Mouse (Mus musculus): ENCODE data around the gene Map4k2. TPM values are rescaled to one million over a fixed set of nuclear protein-coding genes. Genes with fewer than 3 reads are reported as not detected.
A peak's percentile ranks its signal among the peaks of the same experiment; 100 is the strongest.

The Map4k2 gene
- polyA plus RNA-seq, 1 experiment: 10.0 TPM

DNA sequence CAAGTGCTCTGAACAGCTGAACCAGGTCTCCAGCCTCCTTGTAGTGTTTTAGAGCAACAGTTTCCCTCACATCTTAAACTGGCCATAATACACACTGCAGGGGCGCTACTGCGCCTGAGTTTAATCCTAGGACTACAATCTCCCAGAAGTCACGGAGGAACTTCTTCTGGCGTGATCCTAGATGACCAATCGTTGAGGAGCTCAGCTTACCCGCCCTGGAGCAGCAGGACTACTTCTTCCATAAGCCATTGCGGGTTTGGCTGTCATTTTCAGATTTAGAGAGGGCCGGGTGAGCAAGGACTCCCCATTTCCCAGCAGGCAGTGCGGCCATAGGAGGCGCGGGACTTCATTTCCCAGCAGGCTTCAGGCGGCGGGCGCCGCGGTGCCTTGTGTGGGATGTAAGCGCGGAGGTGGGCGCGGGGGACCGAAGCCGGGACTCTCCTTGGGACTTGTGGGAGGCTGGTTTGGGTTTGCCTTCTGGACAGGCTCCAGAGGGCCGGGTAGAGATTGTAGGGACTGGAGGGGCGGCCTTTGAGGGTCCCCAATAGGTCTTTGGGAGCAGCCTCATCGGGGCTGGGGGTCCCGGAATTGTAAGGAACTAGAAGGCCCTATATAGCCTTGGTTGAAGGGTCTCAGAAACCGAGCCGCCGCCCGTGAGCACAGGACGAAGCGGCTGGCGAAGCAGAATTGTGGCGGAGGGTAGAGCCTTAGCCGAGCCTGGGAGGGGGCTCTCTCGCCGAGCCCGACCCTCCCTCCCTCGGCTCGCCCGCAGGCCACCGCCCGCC, 6.1 kb upstream of the Map4k2 start, which contains the start of gene Men1:
Gene Men1, plus strand, starts transcription at position 307 of the 785 bp plus-strand sequence.
- H3K4me2 ChIP-seq (ENCODE audit: low read depth): peak within 1 kb of the TSS; percentile 95

DNA sequence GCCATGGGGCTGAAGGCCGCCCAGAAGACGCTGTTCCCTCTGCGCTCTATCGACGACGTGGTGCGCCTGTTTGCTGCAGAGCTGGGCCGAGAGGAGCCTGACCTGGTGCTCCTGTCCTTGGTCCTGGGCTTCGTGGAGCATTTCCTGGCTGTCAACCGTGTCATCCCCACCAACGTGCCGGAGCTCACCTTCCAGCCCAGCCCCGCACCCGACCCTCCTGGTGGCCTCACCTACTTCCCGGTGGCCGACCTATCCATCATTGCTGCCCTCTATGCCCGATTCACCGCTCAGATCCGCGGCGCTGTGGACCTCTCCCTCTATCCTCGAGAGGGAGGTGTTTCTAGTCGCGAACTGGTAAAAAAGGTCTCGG, 5.5 kb upstream of the Map4k2 start:
- Histone ChIP-seq H3K4me3 (peak overlapping the region; percentile 82), H3ac (ENCODE audit: control insufficient read depth, insufficient read length) (peak overlapping the region; percentile 56), H3K36me3 (ENCODE audit: control insufficient read depth, insufficient read depth) (peaks cover 22% of the 10 kb centered on the region), H3K4me2 (ENCODE audit: low read depth) (peak overlapping the region; percentile 89), H3K27me3 (ENCODE audit: control insufficient read depth, insufficient read depth, insufficient read length) (no peaks in the 10 kb centered on the region), H3K79me2 (ENCODE audit: control insufficient read depth, insufficient read depth) (peaks cover 16% of the 10 kb centered on the region)
- no peak for TF ChIP-seq CEBPB (IDR thresholded peaks at IDR 0.05; ENCODE audit: insufficient read depth, poor library complexity, severe bottlenecking)
- TF ChIP-seq TCF12 (IDR thresholded peaks at IDR 0.05; ENCODE audit: insufficient read depth, poor library complexity, severe bottlenecking): no peak
- TF ChIP-seq MAX (IDR thresholded peaks at IDR 0.05; ENCODE audit: low read depth): no peak
- TF ChIP-seq POLR2A (IDR thresholded peaks at IDR 0.05; ENCODE audit: insufficient read length, low read depth): no peak
- TF ChIP-seq REST (IDR thresholded peaks at IDR 0.05; ENCODE audit: insufficient read depth, insufficient read length): peak; percentile 23

More for the DNA sequence above, 6.1 kb upstream of the Map4k2 start, which contains the start of gene Men1:
- peak within 1 kb of the TSS; percentile 82 for H3K4me3 ChIP-seq
- peak within 1 kb of the TSS; percentile 56 for H3ac ChIP-seq (ENCODE audit: control insufficient read depth, insufficient read length)
- TF ChIP-seq POLR2A (IDR thresholded peaks at IDR 0.05; ENCODE audit: insufficient read length, low read depth): peak; percentile 54
- TF ChIP-seq TCF12 (IDR thresholded peaks at IDR 0.05; ENCODE audit: insufficient read depth, poor library complexity, severe bottlenecking): no peak
- TF ChIP-seq USF1 (IDR thresholded peaks at IDR 0.05; ENCODE audit: low read depth): peak; percentile 51
- no peak for TF ChIP-seq POLR2AphosphoS2 (IDR thresholded peaks at IDR 0.05; ENCODE audit: insufficient read length, low read depth)
- no peak for TF ChIP-seq CEBPB (IDR thresholded peaks at IDR 0.05; ENCODE audit: insufficient read depth, poor library complexity, severe bottlenecking)
- no peak for TF ChIP-seq MAX (IDR thresholded peaks at IDR 0.05; ENCODE audit: low read depth)
- peak in 1 of 3 experiments; percentile 26 for TF ChIP-seq MYOG (IDR thresholded peaks at IDR 0.05; ENCODE audit: control insufficient read depth in 1 of 3, insufficient read depth in 1 of 3, insufficient read length in 2 of 3, low read depth in 2 of 3)
- no peak for TF ChIP-seq TCF3 (IDR thresholded peaks at IDR 0.05; ENCODE audit: insufficient read length, low read depth)
- no peak for TF ChIP-seq SRF (IDR thresholded peaks at IDR 0.05; ENCODE audit: control insufficient read depth, insufficient read length, low read depth)
- no peak for TF ChIP-seq MYOD1 (IDR thresholded peaks at IDR 0.05; ENCODE audit: control insufficient read depth in 1 of 3, insufficient read length in 2 of 3, low read depth in 2 of 3)
- TF ChIP-seq REST (IDR thresholded peaks at IDR 0.05; ENCODE audit: insufficient read depth, insufficient read length): no peak
- no peak for TF ChIP-seq E2F4 (IDR thresholded peaks at IDR 0.05; ENCODE audit: insufficient read depth)
- H3K27me3 ChIP-seq (ENCODE audit: control insufficient read depth, insufficient read depth, insufficient read length): no peaks in the 10 kb centered on the region
- peaks cover 16% of the 10 kb centered on the region for H3K79me2 ChIP-seq (ENCODE audit: control insufficient read depth, insufficient read depth)
- peaks cover 16% of the 10 kb centered on the region for H3K36me3 ChIP-seq (ENCODE audit: control insufficient read depth, insufficient read depth)

DNA sequence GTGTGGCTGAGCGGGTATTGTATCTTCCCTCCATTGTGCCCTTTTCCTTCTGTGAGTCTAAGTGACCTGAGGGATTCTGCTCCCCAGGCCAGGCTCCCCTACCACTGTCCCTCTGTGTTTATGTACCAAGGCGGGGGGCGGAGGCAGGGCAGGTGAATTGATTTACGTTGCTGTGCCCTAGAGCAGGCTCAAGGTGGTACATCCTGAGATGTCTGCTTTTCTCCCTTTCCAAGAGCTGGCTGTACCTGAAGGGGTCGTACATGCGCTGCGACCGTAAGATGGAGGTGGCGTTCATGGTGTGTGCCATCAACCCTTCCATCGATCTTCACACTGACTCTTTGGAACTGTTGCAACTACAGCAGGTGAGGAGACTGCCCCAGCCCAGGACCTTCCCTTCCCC, 4.0 kb upstream of the Map4k2 start:
- TF ChIP-seq MAX (IDR thresholded peaks at IDR 0.05; ENCODE audit: low read depth): no peak
- TF ChIP-seq CEBPB (IDR thresholded peaks at IDR 0.05; ENCODE audit: insufficient read depth, poor library complexity, severe bottlenecking): no peak
- TF ChIP-seq POLR2A (IDR thresholded peaks at IDR 0.05; ENCODE audit: insufficient read length, low read depth): no peak
- no peak for TF ChIP-seq SRF (IDR thresholded peaks at IDR 0.05; ENCODE audit: control insufficient read depth, insufficient read length, low read depth)
- TF ChIP-seq POLR2AphosphoS2 (IDR thresholded peaks at IDR 0.05; ENCODE audit: insufficient read length, low read depth): no peak
- TF ChIP-seq TCF3 (IDR thresholded peaks at IDR 0.05; ENCODE audit: insufficient read length, low read depth): no peak
- TF ChIP-seq MYOD1 (IDR thresholded peaks at IDR 0.05; ENCODE audit: control insufficient read depth in 1 of 3, insufficient read length in 2 of 3, low read depth in 2 of 3): no peak
- Histone ChIP-seq H3K4me2 (ENCODE audit: low read depth) (peak overlapping the region; percentile 89), H3K4me3 (peak overlapping the region; percentile 82), H3K27me3 (ENCODE audit: control insufficient read depth, insufficient read depth, insufficient read length) (no peaks in the 10 kb centered on the region), H3K36me3 (ENCODE audit: control insufficient read depth, insufficient read depth) (peaks cover 22% of the 10 kb centered on the region), H3ac (ENCODE audit: control insufficient read depth, insufficient read length) (no peak overlapping the region), H3K79me2 (ENCODE audit: control insufficient read depth, insufficient read depth) (peaks cover 16% of the 10 kb centered on the region)

DNA sequence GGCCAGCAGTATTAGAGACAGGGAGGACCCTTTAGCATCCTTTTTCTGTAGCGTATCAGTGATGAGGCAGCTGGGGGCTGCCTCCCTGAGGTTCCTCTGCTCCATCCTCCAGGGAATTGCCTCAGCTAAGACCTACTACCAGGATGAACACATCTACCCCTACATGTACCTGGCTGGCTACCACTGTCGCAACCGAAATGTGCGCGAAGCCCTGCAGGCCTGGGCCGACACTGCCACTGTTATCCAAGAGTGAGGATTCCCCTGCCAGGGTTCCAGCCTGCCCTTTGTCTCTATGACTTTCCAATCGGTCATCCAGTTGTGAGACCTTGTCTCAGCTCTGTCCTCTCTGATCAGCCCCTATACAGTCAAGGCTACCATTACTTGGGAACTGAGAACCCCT, 2.8 kb upstream of the Map4k2 start:
- Histone ChIP-seq H3K27me3 (ENCODE audit: control insufficient read depth, insufficient read depth, insufficient read length) (no peaks in the 10 kb centered on the region), H3K4me3 (no peak overlapping the region)
- no peak for TF ChIP-seq E2F4 (IDR thresholded peaks at IDR 0.05; ENCODE audit: insufficient read depth)
- TF ChIP-seq SRF (IDR thresholded peaks at IDR 0.05; ENCODE audit: control insufficient read depth, insufficient read length, low read depth): no peak
- TF ChIP-seq MAX (IDR thresholded peaks at IDR 0.05; ENCODE audit: low read depth): no peak
- no peak for TF ChIP-seq TCF12 (IDR thresholded peaks at IDR 0.05; ENCODE audit: insufficient read depth, poor library complexity, severe bottlenecking)
- no peak for TF ChIP-seq POLR2AphosphoS2 (IDR thresholded peaks at IDR 0.05; ENCODE audit: insufficient read length, low read depth)
- TF ChIP-seq CEBPB (IDR thresholded peaks at IDR 0.05; ENCODE audit: insufficient read depth, poor library complexity, severe bottlenecking): no peak
- no peak for TF ChIP-seq POLR2A (IDR thresholded peaks at IDR 0.05; ENCODE audit: insufficient read length, low read depth)
- TF ChIP-seq TCF3 (IDR thresholded peaks at IDR 0.05; ENCODE audit: insufficient read length, low read depth): no peak
- no peak for TF ChIP-seq REST (IDR thresholded peaks at IDR 0.05; ENCODE audit: insufficient read depth, insufficient read length)
- TF ChIP-seq MYOD1 (IDR thresholded peaks at IDR 0.05; ENCODE audit: control insufficient read depth in 1 of 3, insufficient read length in 2 of 3, low read depth in 2 of 3): no peak
- no peak for TF ChIP-seq USF1 (IDR thresholded peaks at IDR 0.05; ENCODE audit: low read depth)
- no peak for TF ChIP-seq MYOG (IDR thresholded peaks at IDR 0.05; ENCODE audit: control insufficient read depth in 1 of 3, insufficient read depth in 1 of 3, insufficient read length in 2 of 3, low read depth in 2 of 3)

More for the DNA sequence above, 2.8 kb upstream of the Map4k2 start:
- peaks cover 16% of the 10 kb centered on the region for H3K79me2 ChIP-seq (ENCODE audit: control insufficient read depth, insufficient read depth)
- peaks cover 22% of the 10 kb centered on the region for H3K36me3 ChIP-seq (ENCODE audit: control insufficient read depth, insufficient read depth)
- H3K4me2 ChIP-seq (ENCODE audit: low read depth): no peak overlapping the region
- no peak overlapping the region for H3ac ChIP-seq (ENCODE audit: control insufficient read depth, insufficient read length)

All from myocyte (in vitro differentiated cells).